Mouse (Mus musculus): ENCODE results near the gene Nfia. TPM values are rescaled to one million over a fixed set of nuclear protein-coding genes. Genes with fewer than 3 reads are reported as not detected.
A peak's percentile ranks its signal among the peaks of the same experiment; 100 is the strongest.

Nfia gene
- polyA plus RNA-seq, 1 experiment from 2014 or later, result 45.1 TPM

DNA sequence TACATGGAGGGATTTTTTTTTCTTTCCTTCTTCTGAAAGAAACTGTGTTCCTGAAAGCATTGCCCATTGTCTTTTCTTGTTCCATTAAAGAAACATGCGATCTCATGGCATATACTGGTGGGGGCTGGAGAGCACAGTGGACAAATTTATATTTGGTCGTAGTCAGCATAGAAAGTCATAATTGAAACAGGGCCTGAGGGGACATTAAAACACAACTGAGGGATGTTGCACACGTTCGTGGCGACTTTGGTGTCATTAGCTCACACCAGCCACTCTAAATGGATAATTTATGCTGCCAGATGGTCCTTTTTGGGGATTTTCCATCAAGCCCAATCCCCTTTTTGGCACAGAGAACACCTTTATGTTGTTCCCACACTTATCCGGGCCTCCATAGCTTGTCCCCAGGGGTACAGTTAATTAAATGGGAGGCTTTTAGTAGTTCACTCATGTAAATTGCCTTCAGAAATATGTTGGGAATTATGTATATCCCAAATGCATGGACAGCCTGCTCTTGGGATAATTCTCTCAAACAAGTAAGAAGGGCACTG is 250.8 kb downstream of the Nfia start:
- WGBS, result 14% methylated on average over 6 of the region's 6 CpGs
- peak; percentile 64; the same call in 1 of the 2 replicates for ATAC-seq (ENCODE audit: low read depth)

DNA sequence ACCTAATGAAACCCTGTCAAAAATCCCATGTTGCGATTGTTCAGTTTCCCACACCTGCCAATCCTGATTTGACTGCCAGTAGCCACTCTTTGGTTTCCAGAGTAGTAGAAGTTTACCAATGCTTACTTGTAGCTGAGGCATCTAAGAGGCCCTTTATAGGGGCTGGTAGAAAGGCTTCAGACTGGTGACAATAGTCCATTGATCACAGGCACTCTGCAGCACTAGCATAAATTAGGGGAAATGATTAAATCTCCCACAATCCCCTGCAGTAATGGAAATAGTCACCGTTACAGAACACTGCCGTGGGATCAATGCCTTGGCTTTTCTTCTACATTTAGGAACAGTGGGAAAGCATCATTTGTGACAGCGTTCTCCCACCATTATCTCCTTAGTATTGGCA is 254.9 kb downstream of the Nfia start:
- Histone ChIP-seq H3K36me3 (no peaks in the 10 kb centered on the region), H3K9ac (no peak overlapping the region), H3K27me3 (no peaks in the 10 kb centered on the region), H3K27ac (replicated peaks) (0 out of 2 replicates have a peak overlapping the region, but pooled peaks have one; percentile 13), H3K9me3 (no peaks in the 10 kb centered on the region), H3K4me3 (no peak overlapping the region), H3K4me1 (replicated peaks) (peaks cover 24% of the 10 kb centered on the region), H3K4me2 (no peak overlapping the region)
- ATAC-seq (ENCODE audit: low read depth), result no peak
- 64% methylated on average over 4 of the region's 4 CpGs for WGBS

More for the DNA sequence above, 250.8 kb downstream of the Nfia start:
- Histone ChIP-seq H3K27me3 (no peaks in the 10 kb centered on the region), H3K27ac (replicated peaks) (peak overlapping the region; percentile 71), H3K36me3 (peaks cover 5% of the 10 kb centered on the region; the same call in 1 of the 2 replicates), H3K9ac (no peak overlapping the region), H3K4me1 (replicated peaks) (peaks cover 31% of the 10 kb centered on the region), H3K4me3 (no peak overlapping the region), H3K4me2 (no peak overlapping the region), H3K9me3 (no peaks in the 10 kb centered on the region)

DNA sequence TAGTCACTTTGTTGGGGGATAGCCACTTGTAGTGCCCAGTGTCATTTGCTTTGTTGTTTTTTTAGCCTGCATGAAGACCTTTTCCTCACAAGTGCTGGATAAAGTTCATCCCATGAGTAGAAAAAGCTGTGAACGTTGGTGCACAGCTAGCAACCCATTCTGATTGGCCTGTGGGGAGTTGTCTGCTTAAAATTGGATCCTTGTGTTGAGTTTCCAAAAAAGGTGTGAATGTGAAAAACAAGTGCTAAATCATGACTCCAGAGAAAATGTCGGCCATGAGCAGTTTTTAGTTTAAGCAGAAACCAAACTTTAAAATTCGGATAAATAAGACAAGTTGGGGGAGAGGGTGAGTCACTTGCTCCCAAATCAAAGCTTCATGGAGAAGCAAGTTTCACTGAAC is 259.3 kb downstream of the Nfia start:
- H3K4me2 ChIP-seq, result no peak overlapping the region

GRCm38 (mm10) chr4:98032332-98032731 is 259.8 kb downstream of the Nfia start:
- no peaks in the 10 kb centered on the region for H3K36me3 ChIP-seq
- no peaks in the 10 kb centered on the region for H3K27me3 ChIP-seq
- WGBS, result 77% methylated on average over 5 of the region's 5 CpGs
- H3K27ac ChIP-seq (replicated peaks), result no peak overlapping the region
- no peak overlapping the region for H3K4me2 ChIP-seq
- peaks cover 4% of the 10 kb centered on the region for H3K4me1 ChIP-seq (replicated peaks)
- H3K9ac ChIP-seq, result no peak overlapping the region
- no peaks in the 10 kb centered on the region for H3K9me3 ChIP-seq
- no peak for ATAC-seq (ENCODE audit: low read depth)
- H3K4me3 ChIP-seq, result no peak overlapping the region

More for the DNA sequence above, 259.3 kb downstream of the Nfia start:
- Histone ChIP-seq H3K4me3 (no peak overlapping the region), H3K36me3 (no peaks in the 10 kb centered on the region), H3K4me1 (replicated peaks) (peaks cover 7% of the 10 kb centered on the region), H3K9ac (no peak overlapping the region), H3K27me3 (no peaks in the 10 kb centered on the region), H3K27ac (replicated peaks) (no peak overlapping the region), H3K9me3 (no peaks in the 10 kb centered on the region)
- ATAC-seq (ENCODE audit: low read depth), result no peak
- 83% methylated on average over 3 of the region's 3 CpGs for WGBS

GRCm38 (mm10) chr4:98039095-98039494 is 266.6 kb downstream of the Nfia start:
- no peak for ATAC-seq (ENCODE audit: low read depth)

GRCm38 (mm10) chr4:98040179-98040578 is 267.6 kb downstream of the Nfia start:
- Histone ChIP-seq H3K9me3 (no peaks in the 10 kb centered on the region), H3K36me3 (no peaks in the 10 kb centered on the region), H3K27ac (replicated peaks) (no peak overlapping the region), H3K9ac (no peak overlapping the region), H3K27me3 (no peaks in the 10 kb centered on the region), H3K4me2 (no peak overlapping the region), H3K4me1 (replicated peaks) (no peaks in the 10 kb centered on the region), H3K4me3 (no peak overlapping the region)
- no peak for ATAC-seq (ENCODE audit: low read depth)
- 69% methylated on average over 7 of the region's 7 CpGs for WGBS

More at GRCm38 (mm10) chr4:98039095-98039494, 266.6 kb downstream of the Nfia start:
- no peak overlapping the region for H3K9ac ChIP-seq
- H3K4me3 ChIP-seq, result no peak overlapping the region
- no peak overlapping the region for H3K27ac ChIP-seq (replicated peaks)
- no peaks in the 10 kb centered on the region for H3K9me3 ChIP-seq
- no peaks in the 10 kb centered on the region for H3K36me3 ChIP-seq
- no peak overlapping the region for H3K4me2 ChIP-seq
- WGBS, result 71% methylated on average over 5 of the region's 5 CpGs
- no peaks in the 10 kb centered on the region for H3K4me1 ChIP-seq (replicated peaks)
- no peaks in the 10 kb centered on the region for H3K27me3 ChIP-seq

DNA sequence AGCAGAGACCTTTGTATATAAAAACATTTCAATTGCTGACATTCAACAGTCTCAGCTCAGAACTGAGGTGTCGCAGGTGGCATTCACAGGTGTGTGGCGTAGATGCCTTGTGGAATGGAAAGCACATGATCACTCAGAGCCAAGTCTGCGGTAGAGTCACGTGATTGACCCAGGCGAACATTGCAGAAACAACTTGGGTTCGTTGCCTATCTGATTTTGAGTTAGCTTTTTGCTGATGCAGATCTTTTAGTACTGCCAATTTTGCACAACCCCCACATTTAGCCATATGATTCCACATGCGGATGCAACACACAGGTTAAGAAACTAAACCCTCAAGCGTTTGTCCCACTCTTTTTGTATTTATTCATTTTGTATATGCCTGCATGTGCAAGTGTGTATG is 272.1 kb downstream of the Nfia start:
- Histone ChIP-seq H3K27me3 (no peaks in the 10 kb centered on the region), H3K4me1 (replicated peaks) (peaks cover 18% of the 10 kb centered on the region), H3K27ac (replicated peaks) (no peak overlapping the region), H3K36me3 (no peaks in the 10 kb centered on the region), H3K9ac (no peak overlapping the region), H3K4me2 (no peak overlapping the region), H3K9me3 (no peaks in the 10 kb centered on the region), H3K4me3 (no peak overlapping the region)
- ATAC-seq (ENCODE audit: low read depth), result no peak
- WGBS, result 93% methylated on average over 8 of the region's 8 CpGs

GRCm38 (mm10) chr4:98047369-98047768 is 274.8 kb downstream of the Nfia start:
- no peak for ATAC-seq (ENCODE audit: low read depth)
- Histone ChIP-seq H3K9ac (no peak overlapping the region), H3K27ac (replicated peaks) (0 out of 2 replicates have a peak overlapping the region, but pooled peaks have one; percentile 49), H3K9me3 (no peaks in the 10 kb centered on the region), H3K4me2 (no peak overlapping the region), H3K36me3 (no peaks in the 10 kb centered on the region), H3K4me1 (replicated peaks) (peaks cover 35% of the 10 kb centered on the region), H3K27me3 (no peaks in the 10 kb centered on the region), H3K4me3 (no peak overlapping the region)

DNA sequence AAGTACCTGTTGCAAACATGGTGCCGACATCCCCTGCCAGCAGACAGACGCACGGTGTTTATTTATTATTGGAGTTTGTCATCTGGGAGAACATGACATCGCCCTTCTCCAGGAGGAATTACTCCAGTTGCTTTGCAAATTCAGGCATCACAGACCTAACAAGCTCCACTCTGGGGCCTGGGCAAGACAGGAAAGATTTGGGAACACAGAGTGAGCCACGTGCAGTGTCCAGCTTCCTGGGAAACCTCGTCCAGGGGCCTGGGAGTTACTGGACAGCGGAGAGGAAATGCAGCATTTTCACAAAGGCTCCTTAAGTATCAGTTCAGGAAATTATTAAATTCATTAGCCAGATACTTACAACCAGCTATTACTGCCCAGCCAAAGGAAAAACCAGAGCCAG is 277.1 kb downstream of the Nfia start:
- Histone ChIP-seq H3K9ac (no peak overlapping the region), H3K27ac (replicated peaks) (peak overlapping the region; percentile 42; the same call in 1 of the 2 replicates), H3K4me3 (no peak overlapping the region), H3K4me1 (replicated peaks) (peaks cover 35% of the 10 kb centered on the region), H3K27me3 (no peaks in the 10 kb centered on the region), H3K9me3 (no peaks in the 10 kb centered on the region), H3K4me2 (no peak overlapping the region), H3K36me3 (no peaks in the 10 kb centered on the region)
- WGBS, result 43% methylated on average over 7 of the region's 7 CpGs
- ATAC-seq (ENCODE audit: low read depth), result no peak

DNA sequence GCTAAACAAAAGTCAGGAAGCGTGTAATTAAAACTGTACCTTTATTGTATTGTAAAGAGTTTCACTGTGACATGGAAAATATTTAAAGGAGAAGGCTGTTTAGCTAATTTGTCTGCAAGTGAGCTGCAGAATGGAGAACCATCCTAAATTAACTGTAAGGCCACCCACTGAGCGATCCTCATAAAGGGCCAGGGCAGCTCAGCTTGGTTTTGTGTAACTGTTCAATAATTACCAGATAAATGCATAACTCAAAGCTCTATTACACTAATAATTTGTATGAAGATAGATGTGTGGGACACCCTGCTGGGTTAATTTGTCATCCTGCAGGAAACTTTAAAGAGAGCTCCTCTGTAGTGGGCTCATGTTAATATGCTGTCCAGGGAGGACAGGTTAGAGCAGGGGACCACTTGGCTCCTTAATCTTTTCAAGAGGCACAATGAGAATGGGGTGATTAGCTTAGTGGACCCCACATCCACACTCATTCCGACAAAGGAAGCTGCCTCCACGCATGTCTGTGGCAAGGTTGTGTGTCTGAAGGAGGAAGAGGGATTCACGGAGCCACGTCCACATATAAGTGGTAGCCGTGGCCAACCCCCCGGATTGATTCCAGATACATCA is 277.6 kb downstream of the Nfia start:
- Histone ChIP-seq H3K9ac (no peak overlapping the region), H3K27ac (replicated peaks) (peak overlapping the region; percentile 30; the same call in 1 of the 2 replicates), H3K4me3 (no peak overlapping the region), H3K9me3 (no peaks in the 10 kb centered on the region), H3K4me1 (replicated peaks) (peaks cover 35% of the 10 kb centered on the region), H3K4me2 (no peak overlapping the region), H3K27me3 (no peaks in the 10 kb centered on the region), H3K36me3 (no peaks in the 10 kb centered on the region)
- peak; percentile 59; the same call in 1 of the 2 replicates for ATAC-seq (ENCODE audit: low read depth)
- 64% methylated on average over 8 of the region's 8 CpGs for WGBS

DNA sequence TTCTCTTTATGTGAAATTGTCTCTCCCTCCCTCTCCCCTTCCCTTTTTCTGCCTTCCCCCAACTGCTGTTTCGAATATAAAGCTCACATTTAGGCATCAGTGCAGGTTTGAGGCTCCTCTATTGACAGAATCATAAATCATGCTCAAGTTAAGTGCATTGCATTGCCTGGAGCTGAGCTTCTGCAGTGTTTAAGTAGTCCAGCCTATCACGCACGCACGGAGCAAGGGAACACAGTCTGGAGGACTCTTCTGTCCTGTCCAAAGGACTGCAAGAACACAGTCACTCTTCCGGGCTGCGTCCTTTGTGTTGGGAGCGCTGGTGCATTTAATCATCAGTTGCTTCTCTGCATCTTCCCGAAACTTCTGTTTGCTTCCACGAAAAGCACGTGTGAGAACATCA is 278.2 kb downstream of the Nfia start:
- 0 out of 2 replicates have a peak overlapping the region, but pooled peaks have one; percentile 11 for H3K27ac ChIP-seq (replicated peaks)
- ATAC-seq (ENCODE audit: low read depth), result peak; percentile 55; the same call in 1 of the 2 replicates
- H3K27me3 ChIP-seq, result no peaks in the 10 kb centered on the region
- peaks cover 35% of the 10 kb centered on the region for H3K4me1 ChIP-seq (replicated peaks)
- H3K9ac ChIP-seq, result no peak overlapping the region
- H3K36me3 ChIP-seq, result no peaks in the 10 kb centered on the region
- no peaks in the 10 kb centered on the region for H3K9me3 ChIP-seq
- no peak overlapping the region for H3K4me3 ChIP-seq
- no peak overlapping the region for H3K4me2 ChIP-seq
- WGBS, result 34% methylated on average over 10 of the region's 10 CpGs

DNA sequence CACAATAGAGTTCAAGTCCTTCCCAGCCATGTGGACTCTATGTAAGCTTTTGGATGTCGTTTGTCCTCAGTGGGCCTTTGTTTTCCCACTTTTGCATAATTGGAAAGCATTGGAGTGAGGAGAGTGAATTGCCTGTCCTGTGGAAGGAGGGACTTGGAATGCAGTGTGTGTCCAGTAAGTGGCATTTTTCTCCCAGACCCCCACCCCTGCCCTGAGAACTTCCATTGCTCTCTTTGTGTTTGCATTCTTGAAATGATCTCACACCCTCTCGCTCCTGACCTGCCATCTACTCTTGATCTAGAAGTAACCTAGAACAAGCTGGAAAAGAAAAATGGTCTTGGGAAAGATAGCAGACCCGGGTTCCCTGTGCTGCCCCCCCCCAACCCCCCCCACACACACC is 278.8 kb downstream of the Nfia start:
- H3K27me3 ChIP-seq, result no peaks in the 10 kb centered on the region
- H3K4me1 ChIP-seq (replicated peaks), result peaks cover 35% of the 10 kb centered on the region
- no peak for ATAC-seq (ENCODE audit: low read depth)
- 67% methylated on average over 3 of the region's 3 CpGs for WGBS
- H3K9ac ChIP-seq, result no peak overlapping the region
- no peaks in the 10 kb centered on the region for H3K9me3 ChIP-seq
- H3K27ac ChIP-seq (replicated peaks), result 0 out of 2 replicates have a peak overlapping the region, but pooled peaks have one; percentile 11
- no peak overlapping the region for H3K4me2 ChIP-seq
- H3K36me3 ChIP-seq, result no peaks in the 10 kb centered on the region
- no peak overlapping the region for H3K4me3 ChIP-seq

All from neural tube, embryonic 13.5 days (tissue).